Mouse (Mus musculus): ENCODE measurements around the gene Phf11c.

DNA sequence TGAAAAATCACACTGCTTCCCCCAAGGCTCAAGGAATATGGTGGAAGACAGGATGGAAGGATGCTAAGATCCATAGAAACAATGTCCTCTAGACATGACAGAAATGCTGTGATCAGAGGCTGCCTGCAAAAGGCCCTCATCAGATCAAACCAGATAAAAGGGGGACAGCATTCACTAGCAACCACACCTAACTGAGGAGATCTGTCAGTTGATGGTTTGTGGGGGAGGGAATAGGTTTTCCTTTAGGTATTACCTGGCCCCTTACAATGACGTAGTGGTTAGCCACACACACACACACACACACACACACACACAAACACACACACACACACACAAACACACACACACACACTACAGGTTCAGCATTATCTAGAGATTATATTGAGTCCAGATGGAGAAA lies 55.6 kb downstream of the Phf11c start:
- no peak for TF ChIP-seq POLR2A (IDR thresholded peaks at IDR 0.05; ENCODE audit: borderline replicate concordance, extremely low read depth, insufficient read depth, insufficient read length, poor library complexity, severe bottlenecking)
- no peak for TF ChIP-seq CTCF (IDR thresholded peaks at IDR 0.05; ENCODE audit: borderline replicate concordance, extremely low read depth, insufficient read depth, insufficient read length)

Measured in brain, embryonic 14.5 days (tissue).